Mouse (Mus musculus): ENCODE data around the gene Mnt. TPM values are rescaled to one million over a fixed set of nuclear protein-coding genes. Genes with fewer than 3 reads are reported as not detected.

The Mnt gene
- total RNA-seq, 2 experiments from 2014 or later, result 33.5 to 36.5 TPM

Small RNA genes within 50 kb of the gene (microRNA-seq; reads per million reads assigned to microRNA genes)
- gene Mir6926, result 0.98 to 2.5 reads per million in 2 experiments

Other genes starting within 250 kb of the Mnt start
- gene Rap1gap2, start 220.0 kb upstream of the Mnt start, total RNA-seq (2021), result 100 to 1,000 TPM; 125 to 142 TPM
- 10 to 100 TPM; 26.5 to 27.8 TPM for gene Ccdc92b, start 211.3 kb upstream of the Mnt start, total RNA-seq (2021)
- gene Cluh, start 181.4 kb upstream of the Mnt start, total RNA-seq (2021), result 10 to 100 TPM; 73.7 to 73.9 TPM
- gene Pafah1b1, start 106.2 kb upstream of the Mnt start, total RNA-seq (2021), result 100 to 1,000 TPM; 378 to 398 TPM
- gene Mettl16, start 60.1 kb upstream of the Mnt start, total RNA-seq (2021), result 10 to 100 TPM; 31.4 to 32.5 TPM
- 10 to 100 TPM; 93.3 to 97.4 TPM for gene Sgsm2, start 66.1 kb downstream of the Mnt start, total RNA-seq (2021)
- 10 to 100 TPM; 30.3 to 33.4 TPM for gene Tsr1, start 67.2 kb downstream of the Mnt start, total RNA-seq (2021)
- 10 to 100 TPM; 35.0 to 36.0 TPM for gene Smg6, start 94.9 kb downstream of the Mnt start, total RNA-seq (2021)
- gene Srr, start 95.0 kb downstream of the Mnt start, total RNA-seq (2021), result 10 to 100 TPM; 87.5 to 94.8 TPM

All from layer of hippocampus, adult 18-20 months (tissue).